12 mouse cellular contexts compared by ENCODE assay signal in the genomic region with DNA sequence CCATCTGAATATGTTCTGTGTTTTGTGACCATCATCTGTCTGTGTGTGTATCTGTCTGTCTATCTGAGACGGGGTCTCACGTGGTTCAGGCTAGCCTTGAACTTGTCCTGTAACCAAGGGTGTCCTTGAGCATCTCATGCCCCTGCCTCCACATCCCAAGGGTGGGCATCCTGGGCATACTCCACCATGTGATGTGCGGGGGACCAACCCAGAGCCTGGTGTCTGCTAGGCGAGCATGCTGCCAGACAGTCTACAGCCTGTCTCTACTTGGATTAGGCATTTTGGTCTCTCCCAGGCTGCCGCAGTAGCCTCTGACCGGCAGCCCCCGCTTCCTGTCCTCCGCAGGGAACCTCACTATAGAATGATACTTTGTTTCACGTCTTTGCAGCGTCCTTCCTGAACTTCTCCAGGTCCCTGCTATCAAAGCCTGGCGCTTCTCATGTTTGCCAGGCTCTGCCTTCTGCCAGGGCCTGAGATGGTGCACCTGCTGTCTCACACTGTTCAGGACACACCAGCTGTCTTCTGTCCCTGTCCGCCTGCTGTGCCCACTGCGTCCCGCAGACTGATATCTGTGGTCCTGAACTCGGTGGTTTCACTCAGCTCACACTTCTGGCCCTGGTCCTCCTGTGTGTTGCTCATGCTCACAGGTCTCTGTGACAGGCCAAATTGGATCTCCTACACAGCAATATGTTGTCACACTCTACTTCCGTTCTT.
DNase-seq lines count a peak whose midpoint lies in the region; ATAC-seq and TF ChIP-seq lines count a peak whose summit lies in the region.
"Had no signal": no experiment of that assay in that cellular context is flagged by ENCODE, and none has a peak within 500 bp of the region (broad histone marks: within the 10 kb centered on the region; RNA-seq: fewer than 3 reads in every experiment).

No protein-coding gene starts in this region.

- DNase-seq in kidney, adult 2 months = no peak
- peak; percentile 46 for DNase-seq in brain, embryonic 14.5 days (ENCODE audit: low read depth)
- DNase-seq in left cerebral cortex, postnatal 10 days (ENCODE audit: extremely low spot score in 1 of 2, low spot score in 2 of 2) = no peak
- DNase-seq: heart, postnatal 10 days; thymus, postnatal 4 days had no signal

- ATAC-seq in kidney, embryonic 14.5 days (ENCODE audit: low FRiP score, low TSS enrichment) = peak; percentile 32; the same call in 1 of the 2 replicates
- 0 out of 2 replicates have a peak, but pooled peaks have one; percentile 12 for ATAC-seq in forebrain, embryonic 12.5 days (ENCODE audit: low FRiP score)
- no peak for ATAC-seq in megakaryocyte, adult 5-6 weeks (ENCODE audit: poor library complexity, severe bottlenecking)

- no peak overlapping the region for H3K9ac ChIP-seq in kidney, embryonic 14.5 days (ENCODE audit: low read depth, low read length)
- no peak overlapping the region for H3K9ac ChIP-seq in forebrain, embryonic 12.5 days
- H3K9ac ChIP-seq: embryonic facial prominence, embryonic 13.5 days had no signal

- H3K4me1 ChIP-seq in kidney, embryonic 14.5 days (ENCODE audit: control insufficient read depth, insufficient read depth, low read length) = peaks cover 16% of the 10 kb centered on the region; the same call in 1 of the 2 replicates
- H3K4me1 ChIP-seq in kidney, adult 2 months (ENCODE audit: control insufficient read depth, insufficient read depth, low read length) = peaks cover 16% of the 10 kb centered on the region
- peaks cover 77% of the 10 kb centered on the region for H3K4me1 ChIP-seq in E14TG2a.4 (replicated peaks; ENCODE audit: low read depth, low read length)
- H3K4me1 ChIP-seq in forebrain, embryonic 12.5 days = peaks cover 10% of the 10 kb centered on the region

- H3K27me3 ChIP-seq in kidney, embryonic 14.5 days (ENCODE audit: control insufficient read depth, insufficient read depth, low read length) = no peaks in the 10 kb centered on the region
- no peaks in the 10 kb centered on the region for H3K27me3 ChIP-seq in kidney, adult 2 months (replicated peaks; ENCODE audit: control insufficient read depth, insufficient read depth, low read length)
- no peaks in the 10 kb centered on the region for H3K27me3 ChIP-seq in E14TG2a.4 (ENCODE audit: insufficient read depth, low read length)
- H3K27me3 ChIP-seq in forebrain, embryonic 12.5 days = peaks cover 24% of the 10 kb centered on the region; the same call in 1 of the 2 replicates
- H3K27me3 ChIP-seq: embryonic facial prominence, embryonic 13.5 days had no signal

- intact Hi-C loops in left cerebral cortex, postnatal 10 days (cut with DNase I) = no loop called here

- no peak overlapping the region for H3K4me2 ChIP-seq in kidney, embryonic 14.5 days (replicated peaks; ENCODE audit: low read depth, low read length)
- H3K4me2 ChIP-seq in forebrain, embryonic 12.5 days = no peak overlapping the region
- H3K4me2 ChIP-seq: embryonic facial prominence, embryonic 13.5 days; liver, embryonic 11.5 days had no signal

- no peak for TF ChIP-seq CTCF in kidney, adult 2 months (conservative IDR thresholded peaks at IDR 0.05; ENCODE audit: insufficient read depth, insufficient read length, low read depth, low read length)
- TF ChIP-seq CTCF in E14TG2a.4 (conservative IDR thresholded peaks at IDR 0.05; ENCODE audit: low read length) = no peak
- TF ChIP-seq CTCF in brain, embryonic 14.5 days (IDR thresholded peaks at IDR 0.05; ENCODE audit: borderline replicate concordance, extremely low read depth, insufficient read depth, insufficient read length) = no peak

- H3K27ac ChIP-seq in kidney, embryonic 14.5 days (ENCODE audit: low read depth, low read length) = peak overlapping the region; percentile 42; the same call in 1 of the 2 replicates
- H3K27ac ChIP-seq in kidney, adult 2 months (ENCODE audit: insufficient read depth, low read depth, low read length) = no peak overlapping the region
- no peak overlapping the region for H3K27ac ChIP-seq in forebrain, embryonic 12.5 days
- H3K27ac ChIP-seq: embryonic facial prominence, embryonic 13.5 days; kidney, postnatal 0 days had no signal

- H3K9me3 ChIP-seq in kidney, embryonic 14.5 days (ENCODE audit: control insufficient read depth, low read length) = no peaks in the 10 kb centered on the region
- no peaks in the 10 kb centered on the region for H3K9me3 ChIP-seq in E14TG2a.4 (ENCODE audit: low read length)
- H3K9me3 ChIP-seq in forebrain, embryonic 12.5 days = no peaks in the 10 kb centered on the region
- H3K9me3 ChIP-seq: embryonic facial prominence, embryonic 13.5 days had no signal

- no peaks in the 10 kb centered on the region for H3K36me3 ChIP-seq in kidney, embryonic 14.5 days (ENCODE audit: control insufficient read depth, insufficient read depth, low read length)
- H3K36me3 ChIP-seq in kidney, adult 2 months (ENCODE audit: control insufficient read depth, insufficient read depth, low read length) = no peaks in the 10 kb centered on the region
- H3K36me3 ChIP-seq in E14TG2a.4 (ENCODE audit: insufficient read depth, low read length) = peaks cover 10% of the 10 kb centered on the region
- H3K36me3 ChIP-seq in forebrain, embryonic 12.5 days (replicated peaks) = no peaks in the 10 kb centered on the region
- H3K36me3 ChIP-seq: embryonic facial prominence, embryonic 13.5 days had no signal

- no peak overlapping the region for H3K4me3 ChIP-seq in kidney, embryonic 14.5 days (ENCODE audit: low read length)
- no peak overlapping the region for H3K4me3 ChIP-seq in kidney, adult 2 months (ENCODE audit: insufficient read depth, low read depth, low read length)
- H3K4me3 ChIP-seq in E14TG2a.4 (replicated peaks; ENCODE audit: low read length) = 0 out of 2 replicates have a peak overlapping the region, but pooled peaks have one; percentile 1
- no peak overlapping the region for H3K4me3 ChIP-seq in forebrain, embryonic 12.5 days (replicated peaks)
- H3K4me3 ChIP-seq: embryonic facial prominence, embryonic 13.5 days had no signal

- TF ChIP-seq POLR2A in kidney, adult 2 months (IDR thresholded peaks at IDR 0.05; ENCODE audit: low read depth, low read length) = no peak
- TF ChIP-seq POLR2A in brain, embryonic 14.5 days (IDR thresholded peaks at IDR 0.05; ENCODE audit: borderline replicate concordance, extremely low read depth, insufficient read depth, insufficient read length, poor library complexity, severe bottlenecking) = no peak

- 51% methylated on average over 16 of the region's 16 CpGs for WGBS in kidney, embryonic 14.5 days
- WGBS in kidney, adult 2 months = 82% methylated on average over 16 of the region's 16 CpGs
- 71% methylated on average over 16 of the region's 16 CpGs for WGBS in forebrain, embryonic 12.5 days
